Mouse (Mus musculus) kidney, postnatal 0 days (tissue): ENCODE measurements at regions not wholly inside any gene's neighbourhood (a gene's known extent, or its start where the extent isn't known, plus 50 kb on each side); places are given as distances from the start of the nearest gene placed in this dataset. TPM values are rescaled to one million over a fixed set of nuclear protein-coding genes. Genes with fewer than 3 reads are reported as not detected.

Experiments
- ATAC-seq: fragments of 200-750 bp; cut with Nextera tagmentation; replicated peaks from 2 replicates; pipeline ENCODE4 v1.8.0; 2017; ENCODE audit warnings: low read depth, moderate number of reproducible peaks, moderate TSS enrichment, moderate library complexity; ENCODE audit not compliant: low FRiP score
- DNase-seq: peaks from one replicate; pipeline ENCODE4 v3.0.0-alpha.2; 2016; ENCODE audit warnings: low spot score
- H3K27ac ChIP-seq: fragments of 300-500 bp; sonication (generic); 2 replicates; pipeline ENCODE4 v1.5.1; 2014; ENCODE audit warnings: mild to moderate bottlenecking
- H3K27me3 ChIP-seq: fragments of 300-500 bp; sonication (generic); 2 replicates; pipeline ENCODE4 v1.6.1; 2014; ENCODE audit warnings: low read length, mixed read lengths; ENCODE audit not compliant: insufficient read depth
- H3K36me3 ChIP-seq: fragments of 300-500 bp; sonication (generic); 2 replicates; pipeline ENCODE4 v1.6.1; 2014; ENCODE audit warnings: low read length, mixed read lengths; ENCODE audit not compliant: insufficient read depth
- H3K4me1 ChIP-seq: fragments of 300-500 bp; sonication (generic); replicated peaks from 2 replicates; pipeline ENCODE4 v1.6.1; 2014; ENCODE audit warnings: antibody characterized with exemption, low read length, mixed read lengths; ENCODE audit not compliant: insufficient read depth
- H3K4me2 ChIP-seq: fragments of 300-500 bp; sonication (generic); 2 replicates; pipeline ENCODE4 v1.6.1; 2014; ENCODE audit warnings: mild to moderate bottlenecking, low read length, moderate library complexity, mixed read lengths
- H3K4me3 ChIP-seq: fragments of 300-500 bp; sonication (generic); replicated peaks from 2 replicates; pipeline ENCODE4 v1.5.1; 2014; ENCODE audit warnings: low read depth, low read length
- H3K9ac ChIP-seq: fragments of 300-500 bp; sonication (generic); 2 replicates; pipeline ENCODE4 v1.6.1; 2014; ENCODE audit warnings: low read depth, low read length
- H3K9me3 ChIP-seq: fragments of 300-500 bp; sonication (generic); replicated peaks from 2 replicates; pipeline ENCODE4 v1.6.1; 2016; ENCODE audit warnings: low read length, inconsistent platforms, mixed read lengths
- CTCF ChIP-seq: IDR thresholded peaks from 2 replicates; pipeline ENCODE4 v1.5.1; 2016; ENCODE audit warnings: antibody characterized with exemption, low read depth, mild to moderate bottlenecking, moderate library complexity
- whole genome bisulfite sequencing: fragments of 180-500 bp; shearing (Covaris S2); extraction: QIAGEN DNeasy Blood & Tissue Kit; methylation state at CpG from one replicate; pipeline ENCODE4 v1.1.7; 2014; 5-methylcytosine and 5-hydroxymethylcytosine counted together
- microRNA-seq: library from miRNA; unstranded; fragments of <30 nt; microRNA quantifications from one replicate; pipeline ENCODE4, GENCODE M21; 2016

GRCm38 (mm10) chr13:6471643-6472042 is 76.3 kb upstream of the Pitrm1 start:
- Histone ChIP-seq H3K4me1 (no peaks in the 10 kb centered on the region), H3K9ac (no peak overlapping the region), H3K9me3 (no peaks in the 10 kb centered on the region), H3K36me3 (no peaks in the 10 kb centered on the region), H3K27ac (no peak overlapping the region), H3K4me3 (no peak overlapping the region), H3K4me2 (no peak overlapping the region), H3K27me3 (no peaks in the 10 kb centered on the region)
- peak; percentile 94 for TF ChIP-seq CTCF
- ATAC-seq (no peak), DNase-seq (peak; percentile 91)
- 12% methylated on average over 7 of the region's 7 CpGs for WGBS

GRCm38 (mm10) chr13:6473401-6474190 is 74.4 kb upstream of the Pitrm1 start:
- Histone ChIP-seq H3K36me3 (no peaks in the 10 kb centered on the region), H3K4me2 (no peak overlapping the region), H3K4me1 (no peaks in the 10 kb centered on the region), H3K4me3 (no peak overlapping the region), H3K27ac (no peak overlapping the region), H3K9ac (no peak overlapping the region), H3K9me3 (no peaks in the 10 kb centered on the region), H3K27me3 (no peaks in the 10 kb centered on the region)
- no peak for ATAC-seq
- DNase-seq = peak; percentile 28
- 71% methylated on average over 12 of the region's 12 CpGs for WGBS
- TF ChIP-seq CTCF = no peak

- no peak overlapping the region for H3K27ac ChIP-seq
- DNase-seq = no peak
- no peak overlapping the region for H3K4me2 ChIP-seq
- no peak overlapping the region for H3K9ac ChIP-seq
- no peaks in the 10 kb centered on the region for H3K36me3 ChIP-seq
- H3K4me1 ChIP-seq = no peaks in the 10 kb centered on the region
- TF ChIP-seq CTCF = no peak
- no peaks in the 10 kb centered on the region for H3K9me3 ChIP-seq
- no peak overlapping the region for H3K4me3 ChIP-seq
- no peaks in the 10 kb centered on the region for H3K27me3 ChIP-seq
- WGBS = 70% methylated on average over 6 of the region's 6 CpGs
- ATAC-seq = no peak
Measured at GRCm38 (mm10) chr13:6479667-6480066, 68.3 kb upstream of the Pitrm1 start.

GRCm38 (mm10) chr13:6484418-6484817 is 63.5 kb upstream of the Pitrm1 start:
- Histone ChIP-seq H3K4me2 (no peak overlapping the region), H3K36me3 (no peaks in the 10 kb centered on the region), H3K27ac (no peak overlapping the region), H3K27me3 (no peaks in the 10 kb centered on the region), H3K9ac (no peak overlapping the region), H3K9me3 (no peaks in the 10 kb centered on the region), H3K4me1 (no peaks in the 10 kb centered on the region), H3K4me3 (no peak overlapping the region)
- DNase-seq (no peak), ATAC-seq (no peak)
- no peak for TF ChIP-seq CTCF

GRCm38 (mm10) chr13:6487837-6488236 is 60.1 kb upstream of the Pitrm1 start:
- ATAC-seq (no peak), DNase-seq (no peak)
- Histone ChIP-seq H3K4me3 (no peak overlapping the region), H3K4me2 (no peak overlapping the region), H3K9me3 (no peaks in the 10 kb centered on the region), H3K27ac (no peak overlapping the region), H3K36me3 (no peaks in the 10 kb centered on the region), H3K9ac (no peak overlapping the region), H3K27me3 (no peaks in the 10 kb centered on the region), H3K4me1 (no peaks in the 10 kb centered on the region)
- 74% methylated on average over 3 of the region's 3 CpGs for WGBS
- no peak for TF ChIP-seq CTCF

GRCm38 (mm10) chr13:6492916-6493619 is 54.9 kb upstream of the Pitrm1 start:
- Histone ChIP-seq H3K27ac (no peak overlapping the region), H3K4me1 (no peaks in the 10 kb centered on the region), H3K9me3 (no peaks in the 10 kb centered on the region), H3K4me3 (no peak overlapping the region), H3K36me3 (no peaks in the 10 kb centered on the region), H3K9ac (no peak overlapping the region), H3K27me3 (no peaks in the 10 kb centered on the region), H3K4me2 (no peak overlapping the region)
- 32% methylated on average over 5 of the region's 5 CpGs for WGBS
- TF ChIP-seq CTCF = no peak
- no peak for ATAC-seq
- DNase-seq = peak; percentile 28

Small RNAs in the stretch of these regions (microRNA-seq; reads per million reads assigned to microRNA genes)
- not detected for gene Gm26259
